Mouse (Mus musculus): Measurements from ENCODE around the gene Pes1. TPM values are rescaled to one million over a fixed set of nuclear protein-coding genes. Genes with fewer than 3 reads are reported as not detected.
A peak's percentile ranks its signal among the peaks of the same experiment; 100 is the strongest.
"Not testable (repeated sequence)": the region's sequence is repeated elsewhere in the genome, so short reads cannot be mapped to it uniquely, and the experiment has no call there.

Pes1 gene
- 66.0 to 68.7 TPM (median 66.2 TPM) in 3 replicates for total RNA-seq (2017)

- ATAC-seq (replicated peaks; ENCODE audit: insufficient number of reproducible peaks, low FRiP score, low TSS enrichment, poor library complexity, severe bottlenecking) = peak; percentile 88
Observed at GRCm38 (mm10) chr11:3963610-3964415, at the start of gene Pes1. Gene Pes1, plus strand, starts transcription at chr11:3963975.

GRCm38 (mm10) chr11:3914109-3914840 is 49.5 kb upstream of the Pes1 start, which contains the start of gene Slc35e4:
Gene Slc35e4, minus strand, starts transcription at chr11:3914664.
- ATAC-seq (replicated peaks; ENCODE audit: insufficient number of reproducible peaks, low FRiP score, low TSS enrichment, poor library complexity, severe bottlenecking) = peak; percentile 51

- ATAC-seq (replicated peaks; ENCODE audit: insufficient number of reproducible peaks, low FRiP score, low TSS enrichment, poor library complexity, severe bottlenecking) = no peak
Observed at GRCm38 (mm10) chr11:3918738-3919137, 45.0 kb upstream of the Pes1 start.

GRCm38 (mm10) chr11:3920476-3920875 is 43.3 kb upstream of the Pes1 start:
- no peak for ATAC-seq (replicated peaks; ENCODE audit: insufficient number of reproducible peaks, low FRiP score, low TSS enrichment, poor library complexity, severe bottlenecking)

GRCm38 (mm10) chr11:3921281-3921850 is 42.4 kb upstream of the Pes1 start:
- peak; percentile 48; the same call in 1 of the 2 replicates for ATAC-seq (replicated peaks; ENCODE audit: insufficient number of reproducible peaks, low FRiP score, low TSS enrichment, poor library complexity, severe bottlenecking)

- no peak for ATAC-seq (replicated peaks; ENCODE audit: insufficient number of reproducible peaks, low FRiP score, low TSS enrichment, poor library complexity, severe bottlenecking)
Observed at GRCm38 (mm10) chr11:3922115-3922514, 41.7 kb upstream of the Pes1 start.

DNA sequence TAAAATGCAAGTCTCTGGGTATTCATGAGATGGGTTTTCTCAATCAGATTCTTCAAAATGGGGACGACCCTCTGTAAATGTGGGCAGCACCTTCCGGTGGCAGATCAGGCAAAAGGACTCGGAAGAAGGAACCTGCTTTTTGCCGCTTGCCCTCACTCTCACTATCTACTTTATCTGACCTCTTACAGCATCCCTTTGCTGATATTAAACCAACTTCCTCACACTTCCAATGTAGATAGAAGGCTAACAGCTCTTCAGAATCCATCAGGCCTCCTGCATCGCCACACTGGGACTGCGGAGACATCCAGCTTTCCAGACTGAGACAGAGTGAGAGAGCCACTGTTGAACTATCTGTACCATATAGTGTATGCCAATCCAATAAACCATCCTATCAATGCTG is 41.0 kb upstream of the Pes1 start:
- no peak for ATAC-seq (replicated peaks; ENCODE audit: insufficient number of reproducible peaks, low FRiP score, low TSS enrichment, poor library complexity, severe bottlenecking)

DNA sequence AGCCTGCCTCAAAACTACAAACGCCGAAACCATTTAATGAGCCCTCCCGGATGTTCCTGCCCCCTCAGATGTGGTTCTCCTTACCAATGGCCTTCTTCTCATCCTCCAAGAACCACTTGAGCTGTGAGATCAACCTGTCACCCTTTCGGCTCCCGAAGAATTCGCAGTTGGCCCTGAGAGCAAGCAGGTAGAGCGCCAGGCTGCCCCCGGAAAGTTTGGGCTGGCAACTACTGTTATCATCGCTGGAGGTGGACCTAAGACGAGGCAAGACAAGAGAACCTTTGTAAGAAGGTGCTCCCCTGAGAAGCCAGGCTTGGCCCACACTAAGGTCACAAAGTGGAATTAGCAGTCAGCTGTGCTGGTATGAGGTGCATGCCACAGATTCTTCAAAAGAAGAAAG is 37.9 kb upstream of the Pes1 start:
- ATAC-seq (replicated peaks; ENCODE audit: insufficient number of reproducible peaks, low FRiP score, low TSS enrichment, poor library complexity, severe bottlenecking) = no peak

DNA sequence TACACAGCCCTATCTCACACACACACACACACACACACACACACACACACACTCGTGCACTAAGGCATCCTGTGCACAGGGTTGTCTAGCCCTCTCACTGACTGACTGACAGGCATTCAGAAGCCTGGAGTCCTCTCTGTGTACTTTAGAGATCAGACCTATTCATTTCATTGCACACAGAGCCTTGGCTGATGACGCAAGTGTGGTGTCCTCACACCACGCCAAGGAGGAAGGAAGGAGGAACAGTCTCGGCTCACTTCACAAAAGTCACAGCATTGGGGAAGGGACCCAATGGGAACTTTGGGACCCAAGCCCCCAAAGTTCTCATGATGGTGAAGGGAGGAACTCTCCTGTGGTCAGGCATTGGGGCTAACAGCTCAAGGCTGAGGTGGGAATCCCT is 33.8 kb upstream of the Pes1 start:
- peak; percentile 67 for ATAC-seq (replicated peaks; ENCODE audit: insufficient number of reproducible peaks, low FRiP score, low TSS enrichment, poor library complexity, severe bottlenecking)

- no peak for ATAC-seq (replicated peaks; ENCODE audit: insufficient number of reproducible peaks, low FRiP score, low TSS enrichment, poor library complexity, severe bottlenecking)
Observed at GRCm38 (mm10) chr11:3930931-3931330, 32.8 kb upstream of the Pes1 start.

GRCm38 (mm10) chr11:3931511-3932211 is 32.1 kb upstream of the Pes1 start, which contains the start of gene Tcn2:
Gene Tcn2, minus strand, starts transcription at chr11:3932159.
- peak; percentile 79 for ATAC-seq (replicated peaks; ENCODE audit: insufficient number of reproducible peaks, low FRiP score, low TSS enrichment, poor library complexity, severe bottlenecking)

GRCm38 (mm10) chr11:3933756-3934285 is 30.0 kb upstream of the Pes1 start:
- no peak for ATAC-seq (replicated peaks; ENCODE audit: insufficient number of reproducible peaks, low FRiP score, low TSS enrichment, poor library complexity, severe bottlenecking)

DNA sequence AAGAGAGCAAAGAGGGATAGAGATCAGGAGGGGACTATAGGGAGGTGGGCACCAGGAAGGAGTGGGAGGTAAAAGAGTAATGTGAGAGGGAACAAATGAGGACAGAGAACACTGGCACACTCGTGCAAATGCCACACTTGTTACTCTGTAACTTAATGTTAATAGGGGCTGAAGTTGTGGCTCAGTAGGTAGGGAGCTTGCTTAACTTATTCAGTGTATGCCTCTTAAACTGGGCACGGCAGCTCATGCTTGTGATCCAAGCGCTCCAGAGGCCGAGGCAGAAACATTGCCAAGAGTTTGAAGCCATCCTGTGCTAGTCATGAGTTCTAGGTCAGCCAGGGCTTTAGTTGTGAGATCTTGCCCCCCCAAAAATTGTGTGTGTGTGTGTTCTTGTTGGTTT is 28.6 kb upstream of the Pes1 start:
- ATAC-seq (replicated peaks; ENCODE audit: insufficient number of reproducible peaks, low FRiP score, low TSS enrichment, poor library complexity, severe bottlenecking) = no peak

DNA sequence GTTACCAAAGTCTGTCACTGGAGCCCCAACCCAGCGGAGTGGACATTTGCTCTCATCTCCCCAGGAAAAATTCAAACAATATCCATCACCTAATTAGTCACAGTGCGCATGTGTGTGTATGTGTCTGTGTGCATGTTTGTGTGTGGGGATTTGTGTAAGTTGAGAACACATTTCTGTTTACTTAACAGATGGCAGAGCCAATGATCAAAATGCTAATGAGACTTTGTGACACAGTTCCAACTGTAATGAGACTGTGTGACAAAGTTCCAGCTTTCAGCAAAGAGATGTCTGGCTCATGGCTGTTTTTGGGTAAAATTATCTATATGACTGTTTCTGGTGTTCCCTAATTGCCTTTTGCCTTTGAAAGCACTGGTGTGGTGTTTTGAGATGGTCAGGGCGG is 27.5 kb upstream of the Pes1 start:
- ATAC-seq (replicated peaks; ENCODE audit: insufficient number of reproducible peaks, low FRiP score, low TSS enrichment, poor library complexity, severe bottlenecking) = no peak

GRCm38 (mm10) chr11:3937321-3937874 is 26.4 kb upstream of the Pes1 start:
- no peak for ATAC-seq (replicated peaks; ENCODE audit: insufficient number of reproducible peaks, low FRiP score, low TSS enrichment, poor library complexity, severe bottlenecking)

- ATAC-seq (replicated peaks; ENCODE audit: insufficient number of reproducible peaks, low FRiP score, low TSS enrichment, poor library complexity, severe bottlenecking) = no peak
Observed at GRCm38 (mm10) chr11:3941371-3941770, 22.4 kb upstream of the Pes1 start.

GRCm38 (mm10) chr11:3946386-3946785 is 17.4 kb upstream of the Pes1 start:
- ATAC-seq (replicated peaks; ENCODE audit: insufficient number of reproducible peaks, low FRiP score, low TSS enrichment, poor library complexity, severe bottlenecking) = no peak

DNA sequence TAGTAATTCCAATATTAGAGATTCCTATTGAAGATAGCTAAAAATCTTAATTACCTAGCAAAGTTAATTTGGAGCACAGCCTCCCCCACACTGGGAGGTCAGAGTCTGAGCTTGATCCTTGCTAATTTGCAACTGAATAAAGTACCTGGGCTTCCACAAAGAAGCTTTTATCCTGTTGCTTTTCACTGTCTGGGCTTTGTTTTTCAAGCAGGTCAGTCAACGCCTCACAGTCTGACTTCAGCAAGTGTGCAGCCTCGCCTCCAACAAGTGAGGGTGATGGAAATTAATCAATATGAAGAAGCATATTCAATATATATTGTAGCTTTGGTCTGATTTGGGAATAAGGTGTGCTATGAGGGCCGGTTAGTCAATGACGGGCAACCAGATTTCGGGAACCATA is 8.9 kb upstream of the Pes1 start:
- ATAC-seq (replicated peaks; ENCODE audit: insufficient number of reproducible peaks, low FRiP score, low TSS enrichment, poor library complexity, severe bottlenecking) = not testable (repeated sequence)

Measured in monocyte, adult 5-6 weeks (primary cell).